Comparison of ENCODE assay signal across 7 mouse cellular contexts in the genomic region with DNA sequence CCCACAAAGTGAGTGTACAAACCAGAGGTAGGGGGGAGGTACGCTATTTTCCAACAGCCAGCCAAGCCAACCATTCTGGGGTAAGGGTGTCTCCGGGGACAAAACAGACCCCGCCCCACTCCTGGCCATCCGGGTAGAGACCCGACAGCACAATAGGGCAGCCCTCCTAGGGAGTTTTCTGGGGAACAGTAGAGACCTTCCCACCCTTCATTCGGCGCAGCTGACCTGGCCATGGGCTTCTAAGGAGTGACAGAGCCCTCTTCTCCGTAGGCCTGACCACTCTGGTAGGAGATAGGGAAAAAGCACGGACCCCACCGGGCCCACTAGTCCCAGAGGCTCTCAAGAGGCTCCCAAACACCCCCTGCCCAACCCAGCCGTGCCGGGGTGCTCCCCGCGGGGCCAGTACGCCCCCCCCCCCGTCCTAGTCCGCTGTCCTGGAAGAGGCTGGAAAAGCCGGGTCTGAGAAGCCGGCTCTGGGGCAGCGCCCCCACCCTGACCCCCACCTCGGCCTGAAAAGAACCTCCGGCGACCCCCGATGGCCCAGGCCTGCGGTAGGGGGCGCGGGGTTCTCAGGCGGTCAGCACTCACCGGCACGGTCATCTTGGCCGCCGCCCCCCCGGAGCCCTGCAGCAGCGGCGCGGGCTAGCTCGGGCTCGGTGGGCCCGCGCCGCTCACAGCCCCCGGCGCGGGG. TPM values are rescaled to one million over a fixed set of nuclear protein-coding genes. Genes with fewer than 3 reads are reported as not detected.
DNase-seq lines count a peak whose midpoint lies in the region; ATAC-seq lines count a peak whose summit lies in the region.

No protein-coding gene starts in this region.

- WGBS in lung, embryonic 16.5 days = under 1% methylated on average over 41 of the region's 44 CpGs
- WGBS in embryonic facial prominence, embryonic 12.5 days = under 1% methylated on average over 44 of the region's 44 CpGs
- WGBS in intestine, embryonic 14.5 days = 0% methylated on average over 35 of the region's 44 CpGs
- WGBS in midbrain, embryonic 13.5 days = under 1% methylated on average over 34 of the region's 44 CpGs

- no peak for DNase-seq in lung, postnatal 25 days (ENCODE audit: low spot score)
- DNase-seq in intestine, embryonic 14.5 days (ENCODE audit: low spot score) = peak; percentile 73
- no peak for DNase-seq in thymus, postnatal 14 days
- no peak for DNase-seq in B cell, adult 2 months

- peak overlapping the region; percentile 97 for H3K9ac ChIP-seq in lung, embryonic 16.5 days (ENCODE audit: low read length)
- H3K9ac ChIP-seq in embryonic facial prominence, embryonic 12.5 days = peak overlapping the region; percentile 95
- peak overlapping the region; percentile 91 for H3K9ac ChIP-seq in intestine, embryonic 14.5 days (ENCODE audit: low read length)
- peak overlapping the region; percentile 99 for H3K9ac ChIP-seq in midbrain, embryonic 13.5 days (replicated peaks)

- H3K36me3 ChIP-seq in lung, embryonic 16.5 days (ENCODE audit: control insufficient read depth, insufficient read depth, low read length) = no peaks in the 10 kb centered on the region
- H3K36me3 ChIP-seq in embryonic facial prominence, embryonic 12.5 days = no peaks in the 10 kb centered on the region
- H3K36me3 ChIP-seq in intestine, embryonic 14.5 days (ENCODE audit: control insufficient read depth, insufficient read depth, low read length) = no peaks in the 10 kb centered on the region
- H3K36me3 ChIP-seq in midbrain, embryonic 13.5 days = no peaks in the 10 kb centered on the region

- no peaks in the 10 kb centered on the region for H3K9me3 ChIP-seq in lung, embryonic 16.5 days (ENCODE audit: control insufficient read depth, low read length)
- no peaks in the 10 kb centered on the region for H3K9me3 ChIP-seq in embryonic facial prominence, embryonic 12.5 days
- H3K9me3 ChIP-seq in intestine, embryonic 14.5 days (ENCODE audit: control insufficient read depth, low read length) = no peaks in the 10 kb centered on the region
- H3K9me3 ChIP-seq in midbrain, embryonic 13.5 days = no peaks in the 10 kb centered on the region

- peak overlapping the region; percentile 85 for H3K4me2 ChIP-seq in lung, embryonic 16.5 days (ENCODE audit: low read depth, low read length)
- peak overlapping the region; percentile 71 for H3K4me2 ChIP-seq in embryonic facial prominence, embryonic 12.5 days (replicated peaks)
- H3K4me2 ChIP-seq in intestine, embryonic 14.5 days (ENCODE audit: low read length) = peak overlapping the region; percentile 81
- H3K4me2 ChIP-seq in midbrain, embryonic 13.5 days (replicated peaks) = peak overlapping the region; percentile 69

- peak overlapping the region; percentile 83 for H3K27ac ChIP-seq in lung, embryonic 16.5 days (ENCODE audit: low read length)
- H3K27ac ChIP-seq in embryonic facial prominence, embryonic 12.5 days = peak overlapping the region; percentile 82
- peak overlapping the region; percentile 78 for H3K27ac ChIP-seq in intestine, embryonic 14.5 days (ENCODE audit: low read depth)
- peak overlapping the region; percentile 83 for H3K27ac ChIP-seq in midbrain, embryonic 13.5 days

- H3K4me3 ChIP-seq in lung, embryonic 16.5 days (ENCODE audit: low read length) = peak overlapping the region; percentile 92
- peak overlapping the region; percentile 96 for H3K4me3 ChIP-seq in embryonic facial prominence, embryonic 12.5 days
- peak overlapping the region; percentile 86 for H3K4me3 ChIP-seq in intestine, embryonic 14.5 days (ENCODE audit: low read depth, low read length)
- H3K4me3 ChIP-seq in midbrain, embryonic 13.5 days (replicated peaks) = peak overlapping the region; percentile 97

- ATAC-seq in lung, embryonic 16.5 days (ENCODE audit: low read depth) = peak; percentile 42
- ATAC-seq in embryonic facial prominence, embryonic 12.5 days (ENCODE audit: insufficient number of reproducible peaks, insufficient read depth, low FRiP score, low TSS enrichment) = 0 out of 2 replicates have a peak, but pooled peaks have one; percentile 22
- ATAC-seq in intestine, embryonic 14.5 days (replicated peaks; ENCODE audit: low FRiP score, low TSS enrichment, low read depth) = peak; percentile 7
- ATAC-seq in midbrain, embryonic 13.5 days = peak; percentile 44

- H3K4me1 ChIP-seq in lung, embryonic 16.5 days (replicated peaks; ENCODE audit: control insufficient read depth, insufficient read depth, low read length) = peaks cover 69% of the 10 kb centered on the region
- peaks cover 59% of the 10 kb centered on the region for H3K4me1 ChIP-seq in embryonic facial prominence, embryonic 12.5 days
- H3K4me1 ChIP-seq in intestine, embryonic 14.5 days (replicated peaks; ENCODE audit: control insufficient read depth, insufficient read depth, low read length) = peaks cover 69% of the 10 kb centered on the region
- peaks cover 72% of the 10 kb centered on the region for H3K4me1 ChIP-seq in midbrain, embryonic 13.5 days (replicated peaks)

- H3K27me3 ChIP-seq in lung, embryonic 16.5 days (ENCODE audit: control insufficient read depth, insufficient read depth, low read depth, low read length) = no peaks in the 10 kb centered on the region
- no peaks in the 10 kb centered on the region for H3K27me3 ChIP-seq in embryonic facial prominence, embryonic 12.5 days
- H3K27me3 ChIP-seq in intestine, embryonic 14.5 days (replicated peaks; ENCODE audit: control insufficient read depth, insufficient read depth, low read length) = no peaks in the 10 kb centered on the region
- H3K27me3 ChIP-seq in midbrain, embryonic 13.5 days = no peaks in the 10 kb centered on the region

RNA-seq across cellular contexts. Expression of a gene that starts 0.4 kb away (rescaled TPM):
- 49.2 and 52.1 TPM in 2 replicates for polyA plus RNA-seq in lung, embryonic 16.5 days (2015; fragmentation: Nextera tagmentation; extraction: Ambion mirVana)
- polyA plus RNA-seq in embryonic facial prominence, embryonic 12.5 days (2016; fragmentation: Nextera tagmentation; extraction: Ambion mirVana) = 40.0 and 41.1 TPM in 2 replicates
- 50.2 and 54.2 TPM in 2 replicates for polyA plus RNA-seq in intestine, embryonic 14.5 days (2014; fragmentation: Nextera tagmentation; extraction: Ambion mirVana)
- 48.7 and 55.0 TPM in 2 replicates for polyA plus RNA-seq in midbrain, embryonic 13.5 days (2015; fragmentation: Nextera tagmentation; extraction: Ambion mirVana)

RNA-seq across cellular contexts. Expression of a gene that starts 52.4 kb away (rescaled TPM):
- polyA plus RNA-seq in lung, embryonic 16.5 days (2015; fragmentation: Nextera tagmentation; extraction: Ambion mirVana) = 1.2 TPM in 1 of 2 replicates, not detected in the other
- polyA plus RNA-seq in embryonic facial prominence, embryonic 12.5 days (2016; fragmentation: Nextera tagmentation; extraction: Ambion mirVana) = not detected in 2 replicates
- 387 TPM in 1 of 2 replicates, not detected in the other for polyA plus RNA-seq in intestine, embryonic 14.5 days (2014; fragmentation: Nextera tagmentation; extraction: Ambion mirVana)
- polyA plus RNA-seq in midbrain, embryonic 13.5 days (2015; fragmentation: Nextera tagmentation; extraction: Ambion mirVana) = 1.6 and 2.2 TPM in 2 replicates
